Mouse (Mus musculus) cerebellum, adult 2 months (tissue): ENCODE results near the gene Dnajc4. TPM values are rescaled to one million over a fixed set of nuclear protein-coding genes. Genes with fewer than 3 reads are reported as not detected.

Source experiments
- DNase-seq, 2 experiments: peaks; one replicate each; pipeline ENCODE4 v3.0.0; 2021
- H3K27ac ChIP-seq: fragments of 200-500 bp; 2 replicates; pipeline ENCODE4 v1.5.1; 2012; ENCODE audit warnings: low read length, control low read depth, inconsistent platforms; ENCODE audit not compliant: insufficient read depth
- H3K27me3 ChIP-seq: fragments of 200-500 bp; 2 replicates; pipeline ENCODE4 v1.6.1; 2012; ENCODE audit warnings: inconsistent platforms, mild to moderate bottlenecking, low read length, moderate library complexity; ENCODE audit not compliant: control insufficient read depth, insufficient read depth
- H3K4me1 ChIP-seq: fragments of 200-500 bp; 2 replicates; pipeline ENCODE4 v1.6.1; 2011; ENCODE audit warnings: low read length; ENCODE audit not compliant: control insufficient read depth, insufficient read depth
- H3K4me3 ChIP-seq: fragments of 200-500 bp; replicated peaks from 2 replicates; pipeline ENCODE3; 2011; ENCODE audit warnings: mild to moderate bottlenecking, low read depth, low read length, control low read depth; ENCODE audit not compliant: insufficient read depth
- CTCF ChIP-seq: fragments of 200-500 bp; IDR thresholded peaks from 2 replicates; pipeline ENCODE4 v1.5.1; 2011; ENCODE audit warnings: low read depth, mild to moderate bottlenecking, control low read depth, low read length, moderate library complexity, borderline replicate concordance; ENCODE audit not compliant: insufficient read depth
- POLR2A ChIP-seq: fragments of 200-500 bp; IDR thresholded peaks from 2 replicates; pipeline ENCODE4 v1.6.1; 2011; ENCODE audit warnings: low read length, control low read depth, borderline replicate concordance; ENCODE audit not compliant: insufficient read depth
- WGBS: fragments of 180-500 bp; shearing (Covaris S2); methylation state at CpG from one replicate; pipeline ENCODE4 v1.1.7; 2018; 5-methylcytosine and 5-hydroxymethylcytosine counted together
- polyA plus RNA-seq: library from polyadenylated mRNA; depleted of rRNA; stranded (reverse); fragments of >200 nt; gene quantifications from 2 replicates; pipeline ENCODE4 v1.2.3, GENCODE M21; 2012

The Dnajc4 gene
- polyA plus RNA-seq, 1 experiment = 66.4 TPM

DNA sequence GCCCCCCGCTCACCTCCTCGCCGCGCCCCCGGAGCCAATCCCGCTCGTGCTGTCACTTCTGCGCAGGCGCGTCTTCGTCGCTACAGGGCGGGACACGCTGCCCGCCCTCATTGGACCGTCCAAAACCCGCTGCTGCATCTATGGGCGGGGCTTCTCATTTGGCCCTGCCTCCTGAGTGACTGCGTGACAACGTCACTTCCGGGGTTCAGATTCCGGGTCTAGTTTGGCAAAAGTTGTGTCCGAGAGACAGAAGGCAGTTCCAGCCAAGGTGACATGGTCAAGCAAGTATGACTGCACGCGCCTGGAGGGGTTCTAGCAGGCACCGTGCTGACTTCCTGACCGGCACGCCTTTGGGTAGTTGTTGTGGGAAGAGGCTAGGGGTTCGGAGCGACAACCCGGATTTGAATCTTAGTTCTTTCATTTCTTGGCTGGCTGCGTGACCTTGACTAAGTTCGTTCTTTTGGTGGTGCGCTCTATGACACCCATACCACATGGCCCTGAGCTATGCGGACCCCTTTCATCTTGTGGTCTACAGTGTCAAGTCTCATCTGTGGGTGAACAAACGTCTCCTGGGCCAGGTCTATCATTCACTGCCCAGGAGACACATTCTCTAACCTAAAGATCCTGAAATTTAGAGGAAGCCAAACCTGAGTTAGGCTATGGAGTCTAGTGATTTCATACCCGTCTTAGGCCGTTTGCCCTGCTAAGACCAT lies 11.8 kb downstream of the Dnajc4 start, which contains the start of gene Fkbp2:
Fkbp2 (minus strand) TSS at position 121 of the 713 bp plus-strand sequence.
- 2% methylated on average over 38 of the region's 38 CpGs for WGBS
- DNase-seq = peak; percentile 99 to 100
- no peaks in the 10 kb centered on the region for H3K27me3 ChIP-seq
- no peak for TF ChIP-seq CTCF
- TF ChIP-seq POLR2A = peak; percentile 96
- H3K4me1 ChIP-seq = peaks cover 8% of the 10 kb centered on the region; the same call in 1 of the 2 replicates
- H3K27ac ChIP-seq = peak within 1 kb of the TSS; percentile 68
- peak within 1 kb of the TSS; percentile 92 for H3K4me3 ChIP-seq

DNA sequence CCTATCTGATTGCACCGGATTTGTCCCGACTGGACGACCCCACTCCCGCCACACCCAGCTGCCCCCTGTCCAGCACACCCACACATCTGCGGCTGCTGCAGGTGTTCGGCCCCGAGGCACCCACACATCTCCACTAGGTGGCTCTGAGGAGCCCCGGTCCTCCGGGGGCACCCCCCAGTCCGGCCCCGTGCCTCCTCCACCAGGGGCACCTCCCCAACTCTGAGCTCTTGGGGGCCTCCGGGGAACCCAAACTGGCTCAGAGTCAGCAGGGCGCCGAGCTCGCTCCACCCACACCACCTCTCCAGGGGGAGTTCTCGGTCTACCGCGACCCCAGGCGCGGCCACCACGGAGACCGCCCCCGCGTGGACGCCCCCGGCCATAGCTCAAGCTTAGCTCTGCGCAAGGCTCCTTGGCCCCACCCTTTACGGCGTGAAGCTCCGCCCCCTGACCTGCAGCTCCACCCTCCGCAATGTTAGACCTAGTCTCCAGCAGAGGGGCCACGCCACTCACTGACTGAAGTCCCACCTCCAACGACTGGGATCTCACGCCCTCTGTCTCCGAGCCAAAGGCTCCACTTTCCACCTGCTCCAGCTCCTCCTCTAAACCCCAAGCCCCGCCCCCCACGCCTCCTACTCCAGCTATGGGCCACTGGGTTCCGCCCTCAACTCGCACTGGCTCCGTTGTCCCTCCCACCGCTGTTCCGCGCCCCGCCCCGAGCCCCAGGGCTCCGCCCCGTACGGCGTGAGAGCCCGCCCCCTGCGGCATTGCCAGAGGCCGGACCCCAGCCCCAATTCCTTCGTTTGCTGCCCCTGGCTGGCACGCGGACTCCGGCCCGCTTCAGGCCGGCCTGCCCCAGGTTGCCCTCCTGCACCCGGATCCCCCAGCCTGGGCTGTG lies 12.6 kb downstream of the Dnajc4 start:
- peaks cover 8% of the 10 kb centered on the region; the same call in 1 of the 2 replicates for H3K4me1 ChIP-seq
- H3K27ac ChIP-seq = peak overlapping the region; percentile 68; the same call in 1 of the 2 replicates
- peak overlapping the region; percentile 59 for H3K4me3 ChIP-seq
- peak; percentile 99 for DNase-seq
- 1% methylated on average over 59 of the region's 59 CpGs for WGBS
- H3K27me3 ChIP-seq = no peaks in the 10 kb centered on the region
- TF ChIP-seq POLR2A = no peak
- TF ChIP-seq CTCF = peak; percentile 59

DNA sequence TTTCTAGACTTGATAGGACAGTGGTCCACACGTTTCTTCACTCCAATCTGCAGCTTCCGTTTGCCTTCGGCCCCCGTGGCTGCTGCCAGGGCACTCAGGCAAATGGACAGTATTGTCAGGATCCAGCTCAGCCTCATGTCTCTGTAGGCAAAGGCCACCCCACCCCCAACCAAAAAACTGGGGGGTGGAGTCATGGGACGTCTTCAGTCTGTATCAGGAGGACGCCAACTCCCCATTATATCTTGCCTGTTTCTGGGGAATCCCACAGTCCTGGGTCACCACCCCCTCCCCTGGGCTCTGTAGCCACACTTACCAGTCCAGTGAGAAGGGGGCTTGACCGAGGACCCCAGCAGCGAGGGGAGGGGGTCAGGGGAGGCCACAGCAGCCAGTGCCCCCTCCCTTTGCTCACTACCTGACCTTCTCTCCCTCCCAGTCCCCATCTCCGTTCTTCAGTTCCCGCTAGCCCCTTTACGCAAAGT lies 13.3 kb downstream of the Dnajc4 start:
- Histone ChIP-seq H3K4me1 (peaks cover 8% of the 10 kb centered on the region; the same call in 1 of the 2 replicates), H3K27ac (no peak overlapping the region), H3K4me3 (peak overlapping the region; percentile 59), H3K27me3 (no peaks in the 10 kb centered on the region)
- no peak for TF ChIP-seq POLR2A
- no peak for TF ChIP-seq CTCF
- DNase-seq = peak; percentile 59 to 65
- 4% methylated on average over 11 of the region's 11 CpGs for WGBS

DNA sequence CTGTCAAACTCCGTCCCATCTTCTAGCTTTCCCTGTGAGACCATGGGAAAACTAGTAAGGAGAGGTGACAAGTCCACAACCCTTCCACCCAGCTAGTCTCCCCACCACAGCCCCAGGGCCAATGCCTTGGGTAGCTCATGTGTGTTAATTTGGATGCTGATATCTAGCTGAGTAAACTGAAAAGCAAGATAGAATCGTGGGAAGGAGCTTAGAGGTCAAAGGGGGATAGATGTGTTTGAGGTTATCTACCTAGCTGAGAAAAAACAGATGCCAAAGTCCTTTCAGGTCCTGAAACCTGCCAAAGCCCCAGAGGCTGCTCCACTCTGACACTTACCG lies 13.8 kb downstream of the Dnajc4 start:
- 33% methylated on average over 3 of the region's 3 CpGs for WGBS
- H3K4me1 ChIP-seq = peaks cover 8% of the 10 kb centered on the region; the same call in 1 of the 2 replicates
- peak overlapping the region; percentile 20 for H3K4me3 ChIP-seq
- H3K27me3 ChIP-seq = no peaks in the 10 kb centered on the region
- TF ChIP-seq CTCF (no peak), POLR2A (no peak)
- H3K27ac ChIP-seq = no peak overlapping the region
- no peak for DNase-seq

DNA sequence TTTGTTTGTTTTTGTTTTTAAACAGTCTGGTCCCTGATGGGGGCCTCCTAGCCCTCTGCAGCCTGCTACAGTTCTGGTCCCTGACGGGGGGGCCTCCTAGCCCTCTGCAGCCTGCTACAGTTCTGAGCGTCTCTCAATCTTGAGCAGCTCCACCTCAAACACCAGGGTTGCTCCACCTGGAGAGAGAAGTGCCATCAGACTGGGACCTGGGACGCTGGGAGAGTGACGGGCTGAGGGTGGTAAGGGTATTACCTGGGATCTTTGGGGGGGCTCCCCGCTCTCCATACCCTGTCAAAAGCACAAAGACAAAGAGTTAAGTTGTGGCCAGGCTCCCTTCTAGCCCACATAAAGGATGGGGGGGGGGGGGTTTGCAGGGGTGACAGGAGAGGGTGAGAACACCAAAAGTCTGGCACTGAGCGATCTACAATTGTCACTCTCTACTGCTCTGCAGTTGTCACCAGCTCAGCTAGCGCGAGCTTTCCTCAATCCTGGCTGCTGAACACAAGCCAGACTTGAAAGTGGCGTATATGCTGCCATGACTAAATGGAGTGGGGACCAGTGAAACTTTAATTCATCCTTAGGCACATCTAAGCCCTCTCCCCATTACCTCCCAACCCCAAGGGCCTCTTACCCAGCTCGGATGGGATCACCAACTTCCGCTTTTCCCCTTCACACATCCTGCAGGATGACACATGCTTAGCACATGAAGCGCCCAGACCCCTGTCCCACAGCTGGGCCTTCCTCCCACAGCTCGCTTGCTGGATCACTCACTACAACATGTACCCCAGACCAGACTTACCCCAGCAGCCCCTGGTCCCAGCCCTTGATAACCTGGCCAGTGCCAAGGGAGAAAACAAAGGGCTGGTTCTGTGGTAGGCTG lies 14.4 kb downstream of the Dnajc4 start:
- 77% methylated on average over 13 of the region's 13 CpGs for WGBS
- TF ChIP-seq CTCF (no peak), POLR2A (no peak)
- Histone ChIP-seq H3K4me3 (no peak overlapping the region), H3K27ac (no peak overlapping the region), H3K27me3 (no peaks in the 10 kb centered on the region), H3K4me1 (peaks cover 8% of the 10 kb centered on the region; the same call in 1 of the 2 replicates)
- no peak for DNase-seq

DNA sequence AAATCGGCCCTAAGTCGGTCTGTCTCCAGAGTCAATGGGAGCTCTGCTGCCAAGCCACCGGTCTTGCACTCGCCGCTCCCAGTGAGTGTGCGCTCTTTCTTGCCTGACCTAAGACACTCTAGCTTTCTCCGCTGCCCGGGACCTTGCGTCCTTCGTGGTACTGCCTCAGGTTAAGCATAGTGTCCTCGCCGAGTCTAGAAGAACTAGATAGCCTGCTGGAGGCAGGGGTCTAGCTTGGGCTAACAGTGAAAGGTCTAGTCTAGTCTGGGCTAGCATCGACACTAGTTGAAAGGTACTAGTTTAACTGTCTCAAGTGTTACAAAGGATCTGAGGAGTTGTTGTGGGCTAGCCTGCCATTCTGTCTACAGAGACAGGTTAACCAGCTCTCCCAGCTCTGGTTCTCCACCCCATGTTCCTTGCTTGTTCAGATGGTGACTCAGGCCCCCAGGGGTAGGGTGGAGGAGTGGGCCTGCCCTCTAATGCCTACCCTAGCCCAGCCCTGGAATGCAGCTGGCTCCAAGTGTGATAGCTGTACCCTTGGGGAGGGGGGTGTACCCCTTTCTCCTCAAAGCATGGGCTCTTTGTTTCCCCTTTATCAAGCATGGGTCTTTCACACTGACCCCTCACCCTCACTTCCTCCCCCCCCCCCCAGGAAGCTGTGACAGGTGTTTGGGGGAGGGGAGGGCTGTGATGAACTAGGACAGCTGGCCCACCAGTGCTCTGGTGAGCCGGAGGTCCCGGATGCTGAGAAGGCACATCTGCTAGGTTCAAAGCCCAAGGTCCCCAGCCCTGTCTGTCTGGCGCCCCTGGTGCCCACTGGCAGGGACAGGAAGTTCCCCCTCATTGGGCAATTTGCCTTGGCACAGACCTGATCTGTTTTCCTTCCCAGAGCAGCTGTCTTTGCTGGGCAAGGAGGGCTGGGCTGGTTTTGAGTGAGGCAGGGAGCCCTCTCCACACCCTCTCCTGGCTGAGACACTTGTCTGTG lies 16.5 kb downstream of the Dnajc4 start, which contains the start of gene Plcb3:
Plcb3 (minus strand) TSS at position 934 of the 985 bp plus-strand sequence.
- 10% methylated on average over 16 of the region's 16 CpGs for WGBS
- TF ChIP-seq CTCF = no peak
- TF ChIP-seq POLR2A = no peak
- no peak within 1 kb of the TSS for H3K27ac ChIP-seq
- H3K27me3 ChIP-seq = no peaks in the 10 kb centered on the region
- peak; percentile 56 to 59 for DNase-seq
- H3K4me3 ChIP-seq = peak within 1 kb of the TSS; percentile 54
- H3K4me1 ChIP-seq = peaks cover 6% of the 10 kb centered on the region; the same call in 1 of the 2 replicates
